Mouse (Mus musculus) lung, adult 2 months (tissue): ENCODE data around the gene Cdh4.

ENCODE experiments used
- CTCF ChIP-seq: fragments of 200-500 bp; IDR thresholded peaks from 2 replicates; pipeline ENCODE4 v1.5.1; 2011; ENCODE audit warnings: mild to moderate bottlenecking, low read length, control low read depth; ENCODE audit not compliant: insufficient read depth
- POLR2A ChIP-seq: fragments of 200-500 bp; IDR thresholded peaks from 2 replicates; pipeline ENCODE4 v1.6.1; 2011; ENCODE audit warnings: low read depth, mild to moderate bottlenecking, control low read depth, low read length, borderline replicate concordance; ENCODE audit errors: extremely low read depth

- peak; percentile 37; the same call in 1 of the 2 replicates for TF ChIP-seq CTCF
- TF ChIP-seq POLR2A: no peak
These were observed 431.1 kb downstream of the Cdh4 start for GRCm38 (mm10) chr2:179873315-179873714.
